Mouse (Mus musculus) bone marrow macrophage, adult 2 months (primary cell): ENCODE measurements around the gene Myo18a. TPM values are rescaled to one million over a fixed set of nuclear protein-coding genes. Genes with fewer than 3 reads are reported as not detected.

Experiments
- H3K27ac ChIP-seq: 2 replicates; pipeline ENCODE4 v1.5.1; 2012; ENCODE audit warnings: low read depth, low read length; ENCODE audit not compliant: insufficient read depth
- H3K4me1 ChIP-seq: 2 replicates; pipeline ENCODE4 v1.6.1; 2012; ENCODE audit warnings: low read length; ENCODE audit not compliant: control insufficient read depth, insufficient read depth
- H3K4me3 ChIP-seq: 2 replicates; pipeline ENCODE4 v1.5.1; 2012; ENCODE audit warnings: mild to moderate bottlenecking, low read length, moderate library complexity; ENCODE audit not compliant: insufficient read depth
- CTCF ChIP-seq: IDR thresholded peaks from 2 replicates; pipeline ENCODE4 v1.5.1; 2012; ENCODE audit warnings: low read depth, mild to moderate bottlenecking, low read length, moderate library complexity
- POLR2A ChIP-seq: IDR thresholded peaks from 2 replicates; pipeline ENCODE4 v1.6.1; 2012; ENCODE audit warnings: mild to moderate bottlenecking, low read depth, low read length, borderline replicate concordance
- polyA plus RNA-seq: library from polyadenylated mRNA; stranded (reverse); fragments of >200 nt; gene quantifications from 2 replicates; pipeline ENCODE4 v1.2.4, GENCODE M21; 2012; ENCODE audit not compliant: missing spikeins, insufficient read depth, insufficient read length

The Myo18a gene
- polyA plus RNA-seq, 1 experiment, result 41.3 TPM

DNA sequence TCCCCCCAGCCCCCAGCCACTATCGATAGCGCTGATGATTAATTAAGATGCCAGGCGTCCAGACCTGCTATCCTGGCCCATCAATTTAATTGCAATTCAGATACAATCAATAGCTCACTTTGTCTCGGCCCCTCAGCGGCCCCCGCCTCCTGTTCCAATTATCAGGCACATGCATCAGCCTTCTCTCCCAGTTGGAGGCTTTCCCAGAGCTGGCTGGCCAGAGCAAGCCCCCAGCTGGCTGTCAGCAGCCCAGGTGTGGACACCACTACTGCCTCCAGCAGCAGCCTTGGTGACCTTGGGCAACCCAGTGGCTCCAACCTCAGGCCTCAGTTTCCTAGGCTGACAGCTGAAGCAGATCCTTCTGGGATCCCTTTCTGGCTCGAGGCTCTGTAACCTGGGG, 67.8 kb downstream of the Myo18a start:
- TF ChIP-seq POLR2A (no peak), CTCF (no peak)
- Histone ChIP-seq H3K4me1 (no peaks in the 10 kb centered on the region), H3K4me3 (no peak overlapping the region), H3K27ac (no peak overlapping the region)

DNA sequence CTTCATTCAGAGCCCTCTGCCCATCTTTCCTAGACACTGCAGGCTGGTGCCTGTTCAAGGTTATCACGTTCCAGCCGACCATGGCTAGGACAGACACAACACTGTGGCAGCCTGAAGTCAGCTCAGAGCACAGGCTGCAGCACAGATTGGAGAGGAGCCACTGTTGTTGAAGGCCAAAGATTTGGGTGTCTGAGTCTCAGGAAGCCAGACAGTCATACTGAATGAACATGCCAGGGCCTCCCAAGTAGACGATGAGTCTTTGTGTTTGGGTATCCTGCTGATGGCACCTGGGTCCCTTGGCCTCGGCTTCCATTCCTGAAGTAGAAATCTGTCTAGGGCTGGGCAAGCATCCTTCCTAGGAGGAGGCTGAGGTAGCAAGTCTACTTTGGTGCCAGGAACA, 69.5 kb downstream of the Myo18a start:
- Histone ChIP-seq H3K4me1 (no peaks in the 10 kb centered on the region), H3K27ac (no peak overlapping the region), H3K4me3 (no peak overlapping the region)
- TF ChIP-seq POLR2A (no peak), CTCF (no peak)

DNA sequence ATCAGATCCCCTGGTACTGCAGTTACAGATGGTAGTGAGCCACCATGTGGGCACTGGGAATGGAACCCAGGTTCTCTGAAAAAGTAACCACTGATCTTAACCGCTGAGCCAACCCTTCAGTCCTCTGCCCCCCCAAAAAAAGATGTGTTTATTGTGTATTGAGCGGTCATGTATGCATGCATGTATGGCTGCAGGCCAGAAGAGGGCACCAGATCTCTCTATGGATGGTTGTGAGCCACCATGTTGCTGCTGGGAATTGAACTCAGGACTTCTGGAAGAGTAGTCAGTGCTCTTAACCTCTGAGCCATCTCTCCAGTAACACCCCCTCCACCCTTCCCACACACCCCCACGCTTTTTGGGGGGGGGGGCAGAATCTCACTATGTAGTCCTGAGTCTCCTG, 72.1 kb downstream of the Myo18a start:
- TF ChIP-seq CTCF (peak; percentile 29; the same call in 1 of the 2 replicates), POLR2A (no peak)
- Histone ChIP-seq H3K27ac (no peak overlapping the region), H3K4me1 (no peaks in the 10 kb centered on the region), H3K4me3 (no peak overlapping the region)

DNA sequence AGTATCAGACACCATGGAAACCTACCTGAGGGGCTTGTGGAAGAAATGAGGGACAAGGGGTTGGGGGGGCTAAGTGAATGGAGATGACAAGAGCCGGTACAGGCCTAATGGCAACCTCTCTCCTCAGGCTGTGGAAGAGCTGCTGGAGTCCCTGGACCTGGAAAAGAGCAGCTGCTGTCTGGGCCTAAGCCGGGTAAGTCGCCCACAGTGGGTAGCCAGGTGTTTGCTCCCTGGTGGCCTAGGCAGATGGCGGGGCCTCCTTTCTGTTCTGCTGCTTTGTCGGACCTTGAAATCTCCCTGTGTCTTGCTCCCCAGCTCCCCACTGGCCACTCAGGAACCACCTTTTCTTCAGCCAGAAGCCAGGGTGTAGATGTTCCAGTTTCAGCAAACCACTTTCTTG, 73.2 kb downstream of the Myo18a start:
- Histone ChIP-seq H3K27ac (no peak overlapping the region), H3K4me3 (no peak overlapping the region), H3K4me1 (no peaks in the 10 kb centered on the region)
- TF ChIP-seq CTCF, result no peak
- TF ChIP-seq POLR2A, result no peak

DNA sequence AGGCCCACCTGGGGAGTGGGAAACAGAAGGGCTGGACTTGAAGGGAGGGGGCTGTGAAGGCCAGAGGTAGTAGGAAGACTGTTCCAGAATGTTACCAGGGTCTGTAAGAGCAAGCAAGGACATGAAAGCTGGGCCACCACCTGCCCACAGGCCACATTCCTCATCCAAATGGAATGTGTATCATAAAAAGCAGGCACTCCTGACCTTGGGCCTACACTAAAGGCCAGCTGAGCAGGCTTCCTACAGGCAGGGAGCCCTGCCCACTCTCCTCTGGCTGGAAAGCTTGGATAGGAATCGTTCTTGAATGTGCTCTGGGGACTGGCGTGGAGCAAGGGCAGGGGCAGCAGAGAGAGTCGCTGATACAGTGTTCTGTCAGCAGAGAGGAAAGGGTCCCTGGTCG, 73.7 kb downstream of the Myo18a start:
- H3K27ac ChIP-seq, result no peak overlapping the region
- TF ChIP-seq CTCF (no peak), POLR2A (no peak)
- H3K4me3 ChIP-seq, result no peak overlapping the region
- H3K4me1 ChIP-seq, result no peaks in the 10 kb centered on the region

DNA sequence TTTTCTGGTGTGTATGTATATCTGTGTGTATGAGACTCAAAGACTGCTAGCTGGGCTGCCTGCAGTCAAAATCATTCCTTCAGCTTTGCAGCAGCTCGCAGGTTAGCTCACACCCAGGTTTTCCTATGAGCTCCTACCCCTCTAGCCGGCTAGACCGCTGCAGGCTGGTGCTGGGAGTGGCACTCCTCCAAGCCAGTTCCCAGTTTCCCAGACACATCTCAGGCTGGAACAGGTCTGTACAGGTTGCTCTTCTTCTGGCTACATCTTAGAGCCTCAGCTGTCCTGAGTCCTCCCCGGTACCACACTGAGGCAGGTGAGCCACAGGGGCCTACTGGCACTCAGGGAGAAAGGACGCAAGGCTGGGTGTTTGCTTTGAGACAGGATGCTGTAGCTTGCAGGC, 74.8 kb downstream of the Myo18a start:
- no peak overlapping the region for H3K4me3 ChIP-seq
- H3K27ac ChIP-seq, result no peak overlapping the region
- TF ChIP-seq POLR2A (no peak), CTCF (no peak)
- H3K4me1 ChIP-seq, result no peaks in the 10 kb centered on the region

DNA sequence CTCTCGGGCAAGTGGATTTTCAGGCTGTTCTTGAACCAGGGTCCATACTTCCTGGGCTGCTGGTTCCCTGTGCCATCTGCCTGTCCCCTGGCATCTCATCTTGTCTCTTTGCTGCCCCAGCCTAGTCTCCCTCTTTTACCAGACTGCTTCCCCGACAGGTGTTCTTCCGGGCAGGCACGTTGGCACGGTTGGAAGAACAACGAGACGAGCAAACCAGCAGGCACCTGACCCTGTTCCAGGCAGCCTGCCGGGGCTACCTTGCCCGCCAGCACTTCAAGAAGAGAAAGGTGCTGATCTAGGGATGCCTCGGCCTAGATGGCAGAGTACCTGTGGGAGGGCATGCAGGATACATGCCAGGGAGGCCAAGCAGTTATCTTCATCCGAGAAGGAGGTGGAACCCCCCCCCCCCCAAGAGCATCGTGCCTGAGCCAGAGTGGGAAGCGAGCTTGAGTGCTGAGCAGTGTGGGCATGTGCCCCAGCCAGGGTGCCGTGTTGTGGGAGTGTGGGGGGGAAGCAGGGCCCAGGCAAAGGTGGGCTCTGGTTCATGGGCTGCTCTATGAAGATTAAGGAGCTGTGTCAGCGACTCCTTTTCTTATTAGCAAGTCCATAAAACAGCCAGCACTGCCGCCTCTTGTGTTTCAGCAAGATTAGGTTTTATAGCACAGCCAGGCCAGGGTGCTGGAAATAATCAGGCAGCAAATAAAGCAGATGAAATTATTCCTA, 77.6 kb downstream of the Myo18a start:
- H3K4me1 ChIP-seq, result no peaks in the 10 kb centered on the region
- no peak overlapping the region for H3K27ac ChIP-seq
- no peak overlapping the region for H3K4me3 ChIP-seq
- TF ChIP-seq POLR2A (no peak), CTCF (no peak)

DNA sequence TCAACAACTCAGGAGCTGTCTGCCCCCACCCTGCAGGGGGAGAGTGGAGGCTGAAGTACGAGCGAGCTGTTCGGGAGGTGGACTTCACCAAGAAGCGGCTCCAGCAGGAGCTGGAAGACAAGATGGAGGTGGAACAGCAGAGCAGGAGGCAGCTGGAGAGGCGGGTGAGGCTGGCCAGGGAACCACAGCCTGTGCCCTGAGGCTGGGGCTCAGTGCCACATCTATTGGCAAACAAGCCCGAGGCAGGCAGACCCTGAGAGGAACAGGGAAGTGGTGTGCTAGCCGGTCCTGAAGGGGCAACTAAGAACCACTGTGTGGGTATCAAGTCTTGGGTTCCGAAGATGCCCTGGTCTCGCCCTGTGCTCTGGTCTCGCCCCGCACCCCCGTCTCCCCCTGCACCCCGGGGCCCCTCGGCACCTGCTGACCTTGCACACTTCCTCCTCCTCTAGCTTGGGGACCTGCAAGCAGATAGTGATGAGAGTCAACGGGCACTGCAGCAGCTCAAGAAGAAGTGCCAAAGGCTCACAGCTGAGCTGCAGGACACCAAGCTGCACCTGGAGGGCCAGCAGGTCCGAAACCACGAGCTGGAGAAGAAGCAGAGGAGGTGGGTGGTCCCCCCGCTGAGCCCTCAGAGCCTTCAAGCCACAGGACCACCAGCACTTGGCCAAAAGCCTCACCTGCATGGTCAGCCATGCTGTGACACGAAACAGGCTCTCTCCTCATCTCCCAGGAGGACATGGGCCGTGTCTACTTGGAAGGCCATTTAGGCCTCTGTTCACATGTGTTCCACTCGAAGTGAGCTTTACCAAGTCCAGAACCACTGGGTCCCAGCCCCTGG, 80.2 kb downstream of the Myo18a start:
- H3K4me3 ChIP-seq, result no peak overlapping the region
- no peaks in the 10 kb centered on the region for H3K4me1 ChIP-seq
- no peak for TF ChIP-seq CTCF
- no peak for TF ChIP-seq POLR2A
- no peak overlapping the region for H3K27ac ChIP-seq

DNA sequence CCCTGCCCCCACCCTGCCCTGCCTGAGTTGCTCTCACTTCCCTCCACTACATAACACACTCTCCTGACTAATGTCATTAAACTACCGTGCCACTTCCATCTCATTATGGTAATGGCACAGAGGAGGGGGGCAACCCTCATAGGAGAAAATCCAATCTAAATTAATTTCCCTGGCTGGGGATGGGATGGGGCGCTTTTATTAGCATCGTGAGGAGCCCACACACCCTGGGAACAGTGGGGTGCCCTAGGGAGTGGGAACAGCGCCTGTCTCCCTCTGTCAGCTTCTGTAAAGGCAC, 80.8 kb downstream of the Myo18a start:
- Histone ChIP-seq H3K27ac (no peak overlapping the region), H3K4me3 (no peak overlapping the region)
- TF ChIP-seq CTCF, result no peak
- TF ChIP-seq POLR2A, result no peak

DNA sequence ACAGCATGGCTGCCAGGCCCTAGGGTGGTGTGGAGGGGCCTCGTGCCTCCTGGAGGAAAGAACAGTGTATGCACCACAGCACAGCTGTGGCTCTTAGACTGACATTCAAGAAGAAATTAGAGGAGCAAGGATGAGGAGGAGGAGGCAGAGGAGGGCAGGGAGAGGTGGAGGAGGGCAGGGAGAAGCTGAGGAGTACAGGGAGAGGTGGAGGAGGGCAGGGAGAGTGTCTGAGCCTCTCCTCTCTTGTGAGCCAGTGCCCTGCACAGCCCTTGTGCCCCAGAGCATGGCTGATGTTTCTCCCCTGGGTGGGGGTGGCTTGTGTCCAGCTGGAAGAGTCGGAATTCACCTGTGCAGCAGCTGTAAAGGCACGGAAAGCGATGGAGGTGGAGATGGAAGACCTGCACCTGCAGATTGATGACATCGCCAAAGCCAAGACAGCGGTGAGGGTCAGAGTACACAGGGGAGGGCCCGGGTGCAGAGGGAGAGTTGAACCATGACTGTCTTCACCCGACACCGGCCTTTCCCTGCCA, 84.6 kb downstream of the Myo18a start:
- Histone ChIP-seq H3K4me1 (no peaks in the 10 kb centered on the region), H3K4me3 (no peak overlapping the region), H3K27ac (no peak overlapping the region)
- TF ChIP-seq CTCF (no peak), POLR2A (no peak)

More for the DNA sequence above, 80.8 kb downstream of the Myo18a start:
- no peaks in the 10 kb centered on the region for H3K4me1 ChIP-seq
